Mouse (Mus musculus) adrenal gland, adult (tissue): ENCODE results near the gene Ano4.
"Not testable (repeated sequence)": the region's sequence is repeated elsewhere in the genome, so short reads cannot be mapped to it uniquely, and the experiment has no call there.

ENCODE experiments used
- DNase-seq, 2 experiments: peaks; one replicate each; pipeline ENCODE4 v3.0.0; 2022 to 2023; ENCODE audit warnings: low spot score in 1 of 2; ENCODE audit not compliant: inconsistent age in 2 of 2

The Ano4 gene

GRCm38 (mm10) chr10:89154797-89155465 lies 189.6 kb downstream of the Ano4 start:
- peak; percentile 10 to 59 for DNase-seq

DNA sequence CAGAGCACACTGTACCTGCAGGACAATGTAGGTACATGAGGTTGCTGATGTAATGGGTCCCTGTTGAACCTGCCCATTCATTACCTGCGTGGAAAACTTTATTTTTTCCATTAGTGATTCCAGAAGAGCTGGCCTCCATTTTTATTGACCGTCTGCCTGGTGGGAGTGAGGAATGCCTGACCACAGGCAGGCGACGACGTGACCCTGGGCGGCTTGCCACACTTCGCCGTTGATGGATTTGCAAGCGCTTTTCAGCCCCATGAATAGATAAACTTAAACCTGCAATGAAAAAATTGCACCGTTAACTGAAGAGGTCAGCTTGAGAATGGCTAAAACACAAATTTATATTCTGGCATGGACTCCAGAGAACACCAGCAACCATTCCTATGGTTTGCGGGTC lies 195.4 kb downstream of the Ano4 start:
- peak in 1 of 2 experiments; percentile 25 for DNase-seq

GRCm38 (mm10) chr10:89121391-89121790 lies 223.2 kb downstream of the Ano4 start:
- DNase-seq, result no peak

DNA sequence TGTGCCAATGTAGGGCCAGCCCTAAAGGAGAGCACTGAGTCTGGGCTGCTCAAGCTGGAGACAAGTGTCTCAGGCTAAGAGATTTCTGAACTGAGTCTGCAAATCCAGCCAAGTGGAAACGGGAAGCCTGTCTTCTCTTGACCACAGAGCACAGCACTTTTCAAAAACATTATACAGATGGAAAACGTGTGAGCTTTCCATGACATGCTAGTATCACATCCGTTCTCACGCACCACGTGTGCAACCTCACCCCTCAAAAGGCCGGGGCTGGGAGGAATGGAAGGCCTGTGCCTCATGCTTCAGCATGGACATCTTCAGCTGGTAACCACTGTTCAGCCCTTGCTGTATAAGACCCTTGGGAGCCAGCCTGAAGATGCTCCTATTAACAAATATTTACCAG lies 230.2 kb downstream of the Ano4 start:
- DNase-seq, result no peak

DNA sequence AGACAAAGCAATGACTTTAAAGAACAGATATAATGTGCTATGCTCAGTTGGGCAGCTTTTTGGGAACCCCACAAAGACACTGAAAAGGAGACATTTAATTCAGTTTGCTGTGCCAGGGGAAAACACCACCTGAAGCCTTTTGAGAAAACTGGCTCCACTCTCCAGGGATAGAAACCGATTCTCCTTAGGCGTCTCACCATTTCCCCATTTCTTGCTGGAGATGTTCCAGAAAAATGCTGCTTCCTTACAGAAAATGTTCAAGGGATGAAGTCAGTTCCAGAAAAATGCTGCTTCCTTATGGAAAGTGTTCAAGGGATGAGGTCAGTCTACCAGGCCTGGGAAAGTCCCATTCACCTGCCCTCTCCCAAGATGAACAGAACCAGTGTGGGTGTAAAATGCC lies 233.1 kb downstream of the Ano4 start:
- no peak for DNase-seq

- DNase-seq, result no peak
Measured at GRCm38 (mm10) chr10:89110917-89111316, 233.6 kb downstream of the Ano4 start.

GRCm38 (mm10) chr10:89103594-89103993 lies 241.0 kb downstream of the Ano4 start:
- no peak for DNase-seq

- no peak for DNase-seq
Measured at GRCm38 (mm10) chr10:89102025-89102424, 242.5 kb downstream of the Ano4 start.

GRCm38 (mm10) chr10:89098183-89098582 lies 246.4 kb downstream of the Ano4 start:
- DNase-seq, result no peak

DNA sequence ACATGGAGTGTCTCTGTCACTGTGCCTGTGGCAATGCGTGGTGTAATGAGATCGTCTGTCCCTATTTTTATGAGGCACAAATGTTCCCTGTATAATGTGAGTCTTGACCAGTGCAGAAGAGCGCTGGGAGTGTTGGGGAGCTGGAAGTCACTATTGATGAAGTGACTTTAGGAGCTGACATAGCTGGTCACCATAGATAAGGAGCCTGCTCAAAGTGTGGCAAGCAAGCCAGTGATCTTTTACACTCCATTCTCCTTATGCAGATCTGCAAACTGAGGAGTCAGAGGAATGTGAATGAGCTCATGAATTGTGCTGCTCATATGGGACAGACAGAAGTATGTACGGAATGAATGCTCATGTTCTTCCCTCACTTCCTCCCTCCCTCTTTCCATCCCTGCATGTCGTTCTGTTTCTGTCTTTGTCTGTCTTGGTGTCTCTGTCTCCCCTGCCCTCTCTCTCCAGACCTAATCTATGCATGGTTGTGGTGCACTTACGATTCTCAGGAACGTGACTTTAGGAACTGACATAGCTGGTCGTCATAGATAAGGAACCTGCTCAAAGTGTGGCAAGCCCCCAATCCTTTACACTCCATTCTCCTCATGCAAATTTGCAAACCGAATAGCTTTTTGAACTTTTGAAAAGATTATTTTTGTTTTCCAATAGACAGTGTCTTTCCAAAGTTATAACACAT lies 252.1 kb downstream of the Ano4 start:
- DNase-seq, result no peak

DNA sequence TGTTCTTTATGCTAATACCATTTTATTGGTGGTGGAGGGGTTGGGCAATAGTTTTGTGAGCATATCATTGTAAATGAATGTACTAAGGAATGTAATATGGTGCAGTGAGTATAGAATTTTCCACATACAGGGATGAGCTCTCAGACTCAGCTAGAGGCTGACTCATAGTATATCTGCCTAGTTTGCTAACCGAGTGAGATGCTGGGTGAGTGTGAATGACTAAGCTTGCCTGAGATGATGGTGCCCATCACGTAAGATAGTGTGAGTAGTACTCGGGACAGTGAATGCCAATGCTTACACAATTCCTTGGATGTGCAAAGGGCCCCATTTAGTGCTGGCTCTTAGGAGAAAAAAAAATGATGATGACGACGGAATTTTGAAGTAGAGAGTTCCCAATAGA lies 267.1 kb downstream of the Ano4 start:
- DNase-seq, result no peak

GRCm38 (mm10) chr10:89055891-89056290 lies 288.7 kb downstream of the Ano4 start:
- DNase-seq, result no peak

DNA sequence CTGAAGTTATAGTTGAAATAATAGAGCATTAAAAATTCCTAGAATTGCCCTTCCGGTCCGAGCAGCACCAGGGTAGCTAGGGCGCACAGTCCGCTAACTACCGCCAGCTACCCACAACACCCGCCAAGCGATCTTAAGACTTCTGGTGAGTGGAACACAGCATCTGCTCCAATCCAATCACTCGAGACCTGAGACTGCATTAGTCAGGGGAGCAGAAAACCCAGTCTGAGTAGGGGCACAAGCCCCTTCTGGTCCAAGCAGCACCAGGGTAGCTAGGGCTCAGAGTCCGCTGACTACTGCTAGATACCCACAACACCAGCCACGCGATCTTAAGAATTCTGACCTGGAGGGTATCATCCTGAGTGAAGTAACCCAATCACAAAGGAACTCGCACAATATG lies 299.6 kb downstream of the Ano4 start:
- DNase-seq, result not testable (repeated sequence)

DNA sequence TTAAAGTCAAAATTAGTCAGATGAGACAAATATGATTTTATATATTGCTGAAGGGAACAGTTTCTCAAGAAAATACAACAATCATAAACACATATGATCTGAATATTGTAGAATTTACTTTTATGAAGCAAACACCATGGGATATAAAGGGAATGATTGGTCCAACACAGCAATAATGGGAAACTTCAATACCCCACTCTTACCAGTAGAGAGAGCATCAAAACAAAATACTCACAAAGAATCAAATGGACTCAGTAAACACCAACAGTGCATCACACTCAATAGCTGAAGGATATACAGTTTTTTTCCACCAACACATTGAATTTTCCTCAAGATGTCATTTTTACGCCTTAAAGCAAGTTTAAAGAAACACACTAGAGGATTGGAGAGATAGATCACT lies 300.4 kb downstream of the Ano4 start:
- no peak for DNase-seq

GRCm38 (mm10) chr10:89018926-89019325 lies 325.6 kb downstream of the Ano4 start:
- DNase-seq, result no peak

DNA sequence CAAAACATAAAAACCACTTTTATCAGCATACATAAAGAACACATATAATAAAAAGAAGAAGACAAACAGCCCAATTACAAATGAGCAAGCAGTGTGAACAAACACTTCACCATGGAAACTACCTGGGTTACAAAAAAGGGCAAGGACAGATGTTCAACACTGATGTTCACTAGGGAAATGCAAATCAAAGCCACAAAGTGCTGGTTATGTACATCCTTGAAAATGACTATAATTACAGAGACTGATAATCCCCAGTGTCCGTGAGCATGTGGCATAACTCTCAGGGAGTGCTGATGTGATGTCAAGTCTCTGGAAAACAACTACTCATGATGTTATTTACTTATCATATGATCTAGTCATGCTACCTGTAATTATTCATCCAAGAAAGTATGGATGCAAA lies 336.3 kb downstream of the Ano4 start:
- no peak for DNase-seq

DNA sequence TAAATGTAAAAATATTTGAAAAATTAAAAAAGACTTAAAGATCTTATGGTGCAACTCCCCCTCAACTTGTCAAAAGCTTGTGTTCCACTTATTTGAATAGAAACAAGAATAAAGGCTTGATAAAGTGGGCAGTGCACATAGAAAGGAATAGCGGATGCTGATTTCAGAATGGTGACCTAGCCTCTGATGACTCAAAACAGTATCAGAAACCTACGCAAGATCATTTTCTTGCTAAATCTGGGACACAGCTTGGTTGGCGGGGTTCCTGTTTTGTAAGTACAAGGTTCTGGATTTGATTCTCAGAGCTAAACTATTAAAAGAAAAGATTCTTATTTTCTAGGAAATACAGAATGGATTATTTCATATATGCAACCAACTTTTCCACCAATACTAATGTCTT lies 340.0 kb downstream of the Ano4 start:
- DNase-seq, result no peak

GRCm38 (mm10) chr10:88986925-88987324 lies 357.6 kb downstream of the Ano4 start:
- no peak for DNase-seq

DNA sequence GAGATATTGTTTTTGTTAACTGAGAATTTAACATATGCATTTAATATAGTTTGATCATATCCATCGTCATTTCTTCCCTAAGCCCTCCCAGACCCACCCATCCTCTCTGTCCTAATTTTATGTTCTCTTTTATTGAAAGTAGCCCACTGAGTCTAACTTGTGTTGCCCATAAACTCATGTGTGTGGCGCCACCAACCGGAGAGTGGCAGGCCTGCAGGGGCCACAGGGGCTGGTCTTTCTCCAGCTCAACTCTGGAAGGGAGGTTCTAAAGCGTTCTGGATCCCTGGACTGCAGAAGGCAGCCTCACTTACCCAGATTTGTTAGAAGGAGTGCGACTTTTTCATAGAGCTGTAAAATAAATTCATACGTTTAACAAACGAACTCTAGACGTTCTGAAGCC lies 361.1 kb downstream of the Ano4 start:
- DNase-seq, result peak; percentile 43 to 87

GRCm38 (mm10) chr10:88979451-88979850 lies 365.1 kb downstream of the Ano4 start:
- no peak for DNase-seq

- no peak for DNase-seq
Measured at GRCm38 (mm10) chr10:88978932-88979331, 365.6 kb downstream of the Ano4 start.

DNA sequence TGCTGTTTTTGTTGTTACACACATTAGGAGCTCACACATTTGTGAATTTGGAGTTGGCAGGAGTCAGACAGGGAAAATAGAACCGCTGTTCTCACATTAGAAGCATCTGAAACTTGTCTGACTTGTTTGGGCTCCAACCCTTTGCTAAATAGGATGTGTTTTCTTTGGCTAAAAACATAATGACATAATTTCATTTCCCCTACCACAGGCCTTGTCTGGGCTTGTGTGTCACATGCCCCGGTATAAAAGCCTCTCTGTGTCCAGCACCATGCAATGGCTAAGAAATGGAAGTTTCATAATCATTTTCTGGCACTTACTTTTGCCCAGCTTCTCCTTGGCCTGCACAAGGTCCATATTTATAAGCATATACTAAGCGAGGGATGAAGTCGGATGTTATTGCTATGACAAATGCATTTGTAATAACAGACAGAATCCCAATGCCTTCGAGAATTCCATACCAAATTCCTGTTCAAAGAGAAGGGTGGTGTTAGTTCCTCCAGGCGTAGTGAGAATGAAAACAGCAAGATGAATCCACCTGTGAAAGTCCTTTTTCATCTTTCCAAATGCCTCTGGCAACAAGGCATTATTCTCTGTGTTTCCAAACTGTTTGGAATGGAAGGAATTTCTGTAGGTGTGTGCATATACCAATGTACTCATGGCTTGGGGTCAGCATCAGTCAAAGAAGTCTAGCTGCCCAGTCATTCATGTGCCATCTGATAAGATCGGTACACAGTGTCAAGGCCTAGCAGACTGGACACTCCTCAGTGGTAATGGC lies 373.4 kb downstream of the Ano4 start:
- no peak for DNase-seq
